Mouse (Mus musculus): Measurements from ENCODE around the gene Ttll7. TPM values are rescaled to one million over a fixed set of nuclear protein-coding genes. Genes with fewer than 3 reads are reported as not detected.

The Ttll7 gene
- total and polyA plus RNA-seq, 3 experiments, result not detected

DNA sequence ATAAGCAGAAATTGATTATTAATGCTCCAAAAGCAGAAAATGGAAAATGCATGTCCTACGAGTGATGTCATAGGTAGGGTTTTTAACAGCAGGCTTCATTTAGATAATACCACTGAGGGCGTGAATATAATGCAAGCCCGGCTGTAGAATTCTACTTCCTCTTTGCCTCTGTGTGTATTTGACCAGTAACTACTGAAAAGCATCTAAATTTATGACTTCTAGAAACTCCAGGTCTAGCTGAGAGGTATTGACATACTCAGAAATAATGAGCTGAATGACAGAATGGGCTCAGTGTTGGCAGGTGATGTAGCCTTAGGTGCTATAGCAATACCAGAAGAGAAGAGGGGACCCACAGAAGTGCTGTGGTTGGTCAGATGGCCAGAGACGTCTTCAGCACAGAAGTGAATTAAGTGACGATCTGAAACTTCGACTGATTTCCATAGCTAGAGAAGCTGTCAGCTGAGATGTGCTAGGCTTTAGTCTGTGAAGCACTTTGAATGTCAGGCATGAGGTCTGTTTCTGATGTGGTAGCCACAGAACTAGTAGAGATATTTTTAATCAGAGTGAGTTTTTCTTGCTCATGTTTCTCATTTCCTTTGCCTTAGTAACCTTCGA, 2.4 kb downstream of the Ttll7 start:
- Histone ChIP-seq H3K79me2 (ENCODE audit: control insufficient read depth, insufficient read depth, low read length, poor library complexity) (no peaks in the 10 kb centered on the region), H3K4me1 (ENCODE audit: control insufficient read depth in 1 of 2, insufficient read depth in 2 of 2, low read length in 2 of 2) (no peaks in the 10 kb centered on the region), H3K9ac (ENCODE audit: control insufficient read depth, low read depth, low read length, poor library complexity, severe bottlenecking) (no peak overlapping the region), H3K36me3 (ENCODE audit: control insufficient read depth in 1 of 2, insufficient read depth in 2 of 2, low read length in 2 of 2) (no peaks in the 10 kb centered on the region), H3K4me3 (ENCODE audit: control insufficient read depth in 1 of 2, insufficient read depth in 1 of 2, low read depth in 2 of 2, low read length in 2 of 2) (no peak overlapping the region), H3K27me3 (ENCODE audit: control insufficient read depth in 1 of 2, insufficient read depth in 2 of 2, low read length in 2 of 2) (no peaks in the 10 kb centered on the region), H3K27ac (ENCODE audit: control insufficient read depth, low read depth, low read length) (no peak overlapping the region), H3K9me3 (replicated peaks; ENCODE audit: insufficient read depth, low read length) (no peaks in the 10 kb centered on the region)
- peak; percentile 13 for DNase-seq (ENCODE audit: low read depth, low spot score)
- TF ChIP-seq POLR2AphosphoS2 (IDR thresholded peaks at IDR 0.05; ENCODE audit: low read length) (no peak), NRF1 (IDR thresholded peaks at IDR 0.05; ENCODE audit: insufficient read depth, low read depth, low read length, poor library complexity, severe bottlenecking) (no peak), ZKSCAN1 (IDR thresholded peaks at IDR 0.05; ENCODE audit: low read depth, low read length) (no peak), MYB (IDR thresholded peaks at IDR 0.05; ENCODE audit: low read depth, low read length) (no peak), MEF2A (IDR thresholded peaks at IDR 0.05; ENCODE audit: extremely low read depth, insufficient replicate concordance, low read depth, low read length, poor library complexity, severe bottlenecking) (no peak), EP300 (IDR thresholded peaks at IDR 0.05; ENCODE audit: low read depth in 1 of 2, low read length in 2 of 2) (no peak), ZC3H11A (IDR thresholded peaks at IDR 0.05; ENCODE audit: low read depth, low read length) (no peak), GATA1 (IDR thresholded peaks at IDR 0.05; ENCODE audit: low read depth, low read length) (no peak), CHD1 (IDR thresholded peaks at IDR 0.05; ENCODE audit: low read depth, low read length) (no peak), TAL1 (IDR thresholded peaks at IDR 0.05; ENCODE audit: low read length) (no peak), SMC3 (IDR thresholded peaks at IDR 0.05; ENCODE audit: low read depth, low read length) (no peak), RAD21 (IDR thresholded peaks at IDR 0.05; ENCODE audit: low read depth, low read length) (no peak), NELFE (IDR thresholded peaks at IDR 0.05; ENCODE audit: low read depth, low read length) (no peak), POLR2A (IDR thresholded peaks at IDR 0.05; ENCODE audit: control insufficient read depth in 1 of 2, insufficient read depth in 1 of 2, low read depth in 1 of 2, low read length in 2 of 2, poor library complexity in 1 of 2) (no peak), UBTF (IDR thresholded peaks at IDR 0.05; ENCODE audit: borderline replicate concordance, insufficient read depth, low read depth, low read length) (no peak)

GRCm38 (mm10) chr3:146857373-146857772, 5.2 kb downstream of the Ttll7 start:
- Histone ChIP-seq H3K4me3 (ENCODE audit: control insufficient read depth in 1 of 2, insufficient read depth in 1 of 2, low read depth in 2 of 2, low read length in 2 of 2) (no peak overlapping the region), H3K27ac (ENCODE audit: control insufficient read depth, low read depth, low read length) (no peak overlapping the region), H3K79me2 (ENCODE audit: control insufficient read depth, insufficient read depth, low read length, poor library complexity) (no peaks in the 10 kb centered on the region), H3K27me3 (ENCODE audit: control insufficient read depth in 1 of 2, insufficient read depth in 2 of 2, low read length in 2 of 2) (peaks cover 1 to 6% of the 10 kb centered on the region in 2 experiments; a peak in 2 of 4 replicates), H3K36me3 (ENCODE audit: control insufficient read depth in 1 of 2, insufficient read depth in 2 of 2, low read length in 2 of 2) (no peaks in the 10 kb centered on the region), H3K9me3 (replicated peaks; ENCODE audit: insufficient read depth, low read length) (no peaks in the 10 kb centered on the region), H3K4me1 (ENCODE audit: control insufficient read depth in 1 of 2, insufficient read depth in 2 of 2, low read length in 2 of 2) (no peaks in the 10 kb centered on the region), H3K9ac (ENCODE audit: control insufficient read depth, low read depth, low read length, poor library complexity, severe bottlenecking) (no peak overlapping the region)
- no peak for DNase-seq (ENCODE audit: low read depth, low spot score)
- TF ChIP-seq KAT2A (conservative IDR thresholded peaks at IDR 0.05; ENCODE audit: low read depth, low read length) (no peak), E2F4 (IDR thresholded peaks at IDR 0.05; ENCODE audit: borderline replicate concordance, low read depth, low read length) (no peak), BHLHE40 (IDR thresholded peaks at IDR 0.05; ENCODE audit: borderline replicate concordance, low read depth, low read length) (no peak), NRF1 (IDR thresholded peaks at IDR 0.05; ENCODE audit: insufficient read depth, low read depth, low read length, poor library complexity, severe bottlenecking) (no peak), GABPA (IDR thresholded peaks at IDR 0.05; ENCODE audit: low read depth, low read length) (no peak), HCFC1 (IDR thresholded peaks at IDR 0.05; ENCODE audit: low read depth, low read length) (no peak), EP300 (IDR thresholded peaks at IDR 0.05; ENCODE audit: low read depth in 1 of 2, low read length in 2 of 2) (no peak), SIN3A (IDR thresholded peaks at IDR 0.05; ENCODE audit: low read length) (no peak), CTCF (IDR thresholded peaks at IDR 0.05 in 2 of 3, conservative IDR thresholded peaks at IDR 0.05 in 1 of 3; ENCODE audit: control insufficient read depth in 1 of 3, insufficient read depth in 1 of 3, low read depth in 2 of 3, low read length in 3 of 3, poor library complexity in 1 of 3, severe bottlenecking in 1 of 3) (no peak), ETS1 (IDR thresholded peaks at IDR 0.05; ENCODE audit: low read depth, low read length) (no peak), ZKSCAN1 (IDR thresholded peaks at IDR 0.05; ENCODE audit: low read depth, low read length) (no peak), TBP (IDR thresholded peaks at IDR 0.05; ENCODE audit: low read depth, low read length) (no peak)
